Mouse (Mus musculus) CD4-positive, CD25-positive, alpha-beta regulatory T cell, adult 2 months (primary cell): ENCODE measurements around the gene Epb41l2.

Experiments
- DNase-seq: peaks from one replicate; pipeline ENCODE4 v3.0.0-alpha.2; 2012; ENCODE audit warnings: low read depth, low spot score

The Epb41l2 gene

DNA sequence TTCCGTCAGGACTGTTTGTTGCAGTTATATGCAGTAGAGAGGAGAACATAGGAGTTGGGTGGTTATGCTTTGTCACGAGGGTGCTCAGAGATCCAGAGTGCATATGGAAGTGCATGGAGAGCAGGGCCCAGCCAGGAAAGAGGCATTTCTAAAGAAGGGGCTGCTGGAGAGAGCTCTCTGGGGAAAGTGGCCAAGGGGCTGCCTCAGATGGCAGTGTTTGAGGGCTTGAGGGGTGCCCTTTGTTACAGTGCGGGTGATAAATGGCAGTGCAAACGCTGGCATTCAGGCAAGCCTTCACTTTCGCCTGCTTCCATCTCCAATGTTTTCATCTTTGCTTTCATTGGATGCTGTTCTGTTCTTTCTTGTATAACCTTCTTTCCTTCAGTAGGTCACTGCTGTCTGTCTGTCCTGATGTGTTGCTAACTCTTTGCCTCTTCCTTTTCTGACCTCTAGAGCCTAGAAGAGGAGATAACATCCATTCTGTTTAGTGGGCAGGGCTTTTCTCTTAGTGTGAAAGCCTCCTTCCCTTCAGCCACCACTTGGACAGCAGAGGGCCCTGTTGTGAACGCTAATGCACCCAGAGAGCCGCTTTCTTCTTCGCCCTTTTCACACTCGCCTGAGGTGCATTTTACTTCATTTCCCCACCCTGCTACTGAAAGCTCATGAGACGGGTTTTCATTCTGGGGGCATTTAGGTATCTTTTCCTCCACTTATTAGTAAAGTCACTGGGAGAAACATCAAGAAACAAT, 139.9 kb downstream of the Epb41l2 start:
- no peak for DNase-seq

DNA sequence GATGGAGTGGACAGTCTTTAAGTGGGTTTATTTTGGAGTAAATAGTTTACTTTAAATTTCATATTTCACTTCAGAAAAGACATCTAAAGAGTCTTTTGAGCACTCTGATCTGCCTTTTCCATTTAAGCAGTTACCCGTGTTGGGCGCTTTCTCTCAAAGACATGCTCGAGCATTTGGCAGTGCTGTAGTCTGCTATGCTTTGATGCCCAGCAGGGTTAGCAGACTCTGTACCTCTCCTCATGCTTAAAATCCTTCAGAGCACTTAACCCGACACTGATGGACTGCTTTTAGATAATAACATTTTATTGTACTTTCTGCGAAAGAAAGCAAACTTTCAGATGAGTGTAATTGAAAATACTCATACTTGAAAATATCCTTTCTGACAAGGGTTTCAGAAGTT, 143.7 kb downstream of the Epb41l2 start:
- no peak for DNase-seq

DNA sequence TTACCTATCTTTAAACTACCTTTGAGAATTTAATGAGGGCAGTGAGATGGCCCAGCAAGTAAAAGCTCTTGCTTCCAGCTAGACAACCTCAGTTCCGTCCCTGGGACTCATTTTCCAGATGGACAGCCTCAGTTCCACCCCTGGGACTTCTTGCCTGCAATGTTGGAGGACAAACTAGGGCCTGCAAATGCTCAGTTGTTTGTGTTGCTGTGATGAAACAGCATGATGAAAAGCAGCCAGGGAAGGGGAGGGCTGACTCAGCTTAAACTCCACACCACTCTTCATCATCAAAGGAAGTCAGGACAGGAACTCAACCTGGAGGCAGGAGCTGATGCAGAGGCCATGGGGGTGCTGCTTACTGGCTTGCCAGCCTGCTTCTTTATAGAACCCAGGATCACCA, 154.2 kb downstream of the Epb41l2 start:
- no peak for DNase-seq

DNA sequence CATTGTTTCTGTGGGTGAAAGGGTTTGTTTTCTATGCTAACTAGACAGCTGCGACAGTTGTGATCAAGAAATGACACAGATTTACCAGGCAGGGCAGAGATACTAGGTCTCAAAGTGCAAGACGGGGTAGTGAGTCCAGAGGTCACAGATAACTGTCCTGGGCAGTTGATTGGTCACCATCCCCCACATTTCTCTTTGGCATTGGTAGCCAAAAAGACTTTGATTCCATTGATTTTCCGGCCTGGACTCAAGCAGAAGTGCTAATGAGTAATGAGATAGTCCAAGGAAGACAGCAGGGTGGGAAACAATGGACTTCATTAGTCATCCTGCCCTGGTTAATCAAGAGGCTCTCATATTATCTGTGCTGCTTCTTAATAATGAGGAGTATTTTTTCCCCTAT, 160.4 kb downstream of the Epb41l2 start:
- DNase-seq = no peak

DNA sequence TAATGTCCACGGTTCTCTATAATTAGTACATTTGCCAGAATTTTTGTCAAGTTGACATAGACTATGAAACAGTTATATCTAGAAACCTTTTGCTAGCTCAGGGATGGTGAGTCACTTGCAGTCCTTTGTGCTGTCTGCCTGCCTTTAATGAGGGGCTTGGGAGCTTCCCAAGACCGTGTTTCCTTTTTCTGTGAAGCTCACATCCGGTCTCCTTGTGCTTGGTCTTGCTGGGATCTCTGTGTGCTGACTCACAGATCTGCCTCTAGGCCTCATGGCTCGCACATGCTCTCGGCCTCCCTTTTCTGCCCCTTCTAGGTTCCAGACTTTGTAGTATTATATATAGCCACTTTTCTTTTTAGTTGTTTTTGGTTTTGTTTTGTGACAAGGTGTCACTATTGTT, 160.8 kb downstream of the Epb41l2 start:
- no peak for DNase-seq

DNA sequence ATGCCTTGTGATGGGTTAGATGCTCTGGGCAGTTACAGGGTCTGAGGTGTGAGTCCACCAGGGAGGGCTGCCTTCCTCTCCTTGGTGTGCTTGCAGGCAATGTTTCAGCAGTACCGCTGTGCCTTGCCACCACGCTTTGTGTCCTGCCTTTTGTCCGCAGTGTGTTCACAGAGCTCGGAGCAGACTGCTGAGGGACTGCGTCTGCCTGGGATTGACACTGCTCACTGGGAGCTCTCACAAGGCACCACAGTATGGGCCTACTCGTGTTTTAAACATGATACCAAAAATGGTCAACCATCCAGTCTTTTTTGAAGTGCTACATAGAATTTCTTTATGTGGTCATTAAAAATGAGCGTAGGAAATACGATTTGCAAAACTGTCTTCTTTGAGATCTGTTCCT, 164.1 kb downstream of the Epb41l2 start:
- no peak for DNase-seq

DNA sequence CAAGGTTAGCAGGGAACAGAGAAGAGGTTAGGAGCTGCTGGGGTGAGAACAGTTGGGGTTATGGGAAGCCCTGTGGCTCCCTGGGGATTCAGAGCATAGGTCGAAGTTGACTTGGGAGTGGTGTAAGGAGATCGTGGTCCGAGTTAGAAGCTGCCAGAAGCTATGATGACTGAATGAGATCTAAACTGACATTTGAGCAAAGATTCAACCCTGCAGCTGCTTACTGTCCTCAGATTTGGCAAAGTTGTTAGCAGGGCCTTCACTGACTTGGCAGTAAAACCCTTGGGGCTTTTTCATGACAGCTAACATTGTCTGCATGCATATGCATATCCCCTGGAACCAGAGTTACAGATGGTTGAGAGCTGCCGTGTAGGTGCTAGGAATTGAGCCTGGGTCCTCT, 166.6 kb downstream of the Epb41l2 start:
- DNase-seq = no peak

DNA sequence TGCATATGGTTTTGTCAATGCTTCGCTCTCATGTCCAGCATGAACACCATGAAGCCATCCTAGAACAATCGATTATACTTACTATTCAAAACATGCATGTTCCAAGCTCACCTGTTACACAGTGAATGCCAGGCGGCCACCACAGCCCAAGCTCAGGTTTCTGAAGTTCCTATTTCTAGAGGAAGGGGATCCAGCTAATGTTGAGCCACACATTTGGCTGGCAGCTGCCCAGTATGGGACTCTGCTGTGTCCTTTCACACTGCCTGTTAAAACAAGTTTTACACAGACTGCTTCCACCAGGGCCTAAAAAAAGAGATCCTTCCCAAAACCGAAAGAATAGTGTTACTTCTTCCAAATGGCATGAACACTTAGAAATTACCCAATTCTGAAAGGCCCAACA, 167.0 kb downstream of the Epb41l2 start:
- DNase-seq = no peak

DNA sequence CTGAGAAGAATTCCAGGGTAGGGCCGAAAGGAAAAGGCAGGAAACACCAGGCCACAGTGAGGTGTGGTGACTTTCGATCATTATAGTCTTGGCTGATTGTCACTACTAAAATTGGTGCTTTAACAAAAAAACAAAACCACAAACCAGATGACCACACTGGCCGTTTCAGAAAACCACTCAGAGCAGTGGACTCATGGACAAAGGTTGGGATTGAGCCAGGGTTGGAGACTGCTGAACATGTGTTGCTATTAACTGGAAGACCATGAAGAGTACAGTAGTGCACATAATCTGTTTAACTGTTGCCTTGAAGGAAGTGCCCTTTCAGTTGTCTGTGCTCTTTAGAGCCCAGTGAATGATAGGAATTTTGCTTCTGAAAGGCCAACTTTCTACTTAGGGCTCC, 167.5 kb downstream of the Epb41l2 start:
- DNase-seq = no peak

DNA sequence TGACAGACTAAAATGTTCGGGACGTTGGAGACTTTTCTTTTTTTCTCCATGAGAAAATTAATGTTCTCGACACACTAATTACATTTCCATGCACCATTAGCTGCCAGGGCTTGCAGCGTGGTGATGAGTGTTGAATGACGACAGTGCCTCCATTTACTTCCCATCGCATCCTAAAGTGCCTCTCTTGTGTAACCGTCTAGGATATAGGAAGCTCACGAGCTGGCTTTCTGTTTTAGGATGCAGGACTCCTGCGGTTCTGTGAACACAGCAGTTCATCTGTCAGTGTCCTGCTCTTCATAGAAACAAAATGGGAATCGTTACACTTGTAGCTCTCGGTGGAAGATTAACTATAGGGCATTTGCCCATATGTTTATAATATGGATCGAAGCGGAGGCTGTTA, 171.7 kb downstream of the Epb41l2 start:
- no peak for DNase-seq

DNA sequence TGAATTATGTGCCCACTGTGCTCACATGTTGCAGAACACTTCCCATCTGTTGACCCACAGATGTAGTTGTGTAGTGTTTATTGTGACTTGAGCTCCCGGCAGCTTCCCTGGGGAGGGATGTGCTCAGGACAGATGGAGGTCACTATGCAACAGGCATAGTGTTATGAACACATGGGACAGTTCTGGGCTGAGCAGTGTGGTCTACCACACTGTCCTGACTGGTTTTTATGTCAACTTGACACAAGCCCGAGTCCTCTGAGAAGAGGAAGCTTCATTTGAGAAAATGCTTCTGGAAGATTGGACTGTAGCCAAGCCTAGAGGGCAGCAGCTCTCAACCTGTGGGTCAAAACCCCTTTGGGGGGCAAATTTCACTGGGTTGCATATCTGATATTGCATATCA, 173.5 kb downstream of the Epb41l2 start:
- no peak for DNase-seq

DNA sequence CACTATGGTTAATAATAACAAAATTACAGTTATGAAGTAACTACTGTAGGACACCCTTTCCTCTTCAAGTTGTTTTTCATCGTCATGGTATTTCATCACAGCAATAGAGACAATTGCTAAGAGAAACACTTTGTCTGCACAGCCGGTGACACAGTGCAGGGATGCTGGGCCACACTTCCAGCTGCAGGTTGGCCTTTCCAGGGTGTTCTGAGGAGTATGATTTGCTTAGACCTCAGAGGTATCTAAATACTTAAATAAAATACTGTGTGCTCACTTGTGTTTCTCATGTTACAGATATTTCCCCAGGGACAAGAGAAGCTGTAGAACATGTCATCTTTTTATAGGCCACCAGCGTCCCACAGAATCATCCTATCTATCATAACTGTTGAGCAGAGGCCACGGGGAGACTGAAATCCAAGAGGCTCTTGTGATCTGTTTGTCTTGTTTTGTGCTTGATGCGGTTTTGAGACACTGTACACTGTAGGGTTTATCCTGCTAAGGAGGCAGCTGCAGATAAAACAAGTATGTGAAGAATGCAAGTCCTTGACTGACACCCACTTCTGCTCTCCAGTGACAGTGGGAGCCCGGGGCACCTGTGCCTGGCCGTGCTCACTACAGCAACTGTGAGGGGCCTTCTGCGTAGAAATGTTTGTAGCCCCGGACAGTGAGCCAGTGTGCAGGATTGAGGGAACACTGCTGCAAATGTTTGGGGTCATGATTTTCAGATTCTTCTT, 174.1 kb downstream of the Epb41l2 start:
- DNase-seq = no peak

DNA sequence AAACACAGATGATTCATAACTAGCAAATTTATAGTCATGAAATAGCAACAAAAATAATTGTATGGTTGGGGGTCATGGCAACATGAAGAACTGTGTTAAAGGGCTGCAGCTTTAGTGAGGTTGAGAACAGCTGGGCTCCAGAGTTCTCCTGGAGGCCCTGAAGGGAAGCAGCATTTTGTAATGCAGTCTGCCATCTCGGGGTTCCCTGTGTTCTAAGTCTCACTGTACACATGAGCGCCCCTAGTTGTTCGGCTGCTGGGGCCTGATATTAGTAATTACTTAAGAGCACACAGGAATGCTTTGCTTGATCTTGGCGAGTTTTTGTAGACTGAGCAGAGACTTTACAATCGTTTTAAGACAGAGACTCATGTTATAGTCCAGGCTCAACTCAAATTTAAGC, 174.9 kb downstream of the Epb41l2 start:
- no peak for DNase-seq

DNA sequence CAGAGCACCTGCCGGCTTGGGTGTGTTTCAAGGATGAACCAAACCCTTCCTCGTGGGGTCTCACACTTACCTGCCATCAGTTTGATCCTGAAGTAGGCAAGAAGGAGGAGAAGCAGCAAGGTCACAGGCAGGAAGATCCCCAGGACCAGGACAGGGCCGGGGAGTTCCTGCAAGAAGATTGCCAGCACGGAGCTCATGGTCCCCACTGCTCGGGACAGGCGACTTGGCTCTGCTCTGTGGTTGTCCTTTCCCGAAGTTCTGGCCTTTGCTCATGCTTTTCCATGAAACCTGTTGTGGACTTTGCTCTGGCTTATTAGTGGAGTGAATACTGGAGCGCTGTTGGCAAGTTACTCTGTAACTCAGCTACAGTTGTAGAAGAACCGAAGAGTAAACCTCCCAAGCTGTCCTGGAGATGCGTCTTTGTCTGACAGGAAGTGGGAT, 176.3 kb downstream of the Epb41l2 start, which contains the start of gene Smlr1:
Gene Smlr1, minus strand, starts transcription at position 377 of the 441 bp plus-strand sequence.
- DNase-seq = no peak

DNA sequence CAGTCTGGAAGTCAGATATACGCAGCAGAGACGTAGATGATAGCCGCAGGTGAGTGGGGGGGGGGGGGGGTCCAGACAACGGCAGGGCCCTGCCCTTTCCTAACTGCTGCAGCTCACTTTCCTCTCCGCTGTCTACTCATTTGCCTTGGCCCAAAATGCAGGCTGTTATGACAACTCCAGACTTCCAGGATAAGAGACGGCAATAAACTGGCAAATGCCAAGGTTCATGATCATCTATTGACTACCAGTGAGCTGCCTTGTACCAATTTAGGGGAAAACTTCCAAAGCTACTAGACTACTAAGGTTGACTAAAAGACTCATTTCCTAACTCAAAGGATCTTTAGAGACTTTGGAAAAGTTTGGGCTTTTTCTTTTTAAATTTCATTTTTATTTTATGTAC, 177.0 kb downstream of the Epb41l2 start:
- no peak for DNase-seq

DNA sequence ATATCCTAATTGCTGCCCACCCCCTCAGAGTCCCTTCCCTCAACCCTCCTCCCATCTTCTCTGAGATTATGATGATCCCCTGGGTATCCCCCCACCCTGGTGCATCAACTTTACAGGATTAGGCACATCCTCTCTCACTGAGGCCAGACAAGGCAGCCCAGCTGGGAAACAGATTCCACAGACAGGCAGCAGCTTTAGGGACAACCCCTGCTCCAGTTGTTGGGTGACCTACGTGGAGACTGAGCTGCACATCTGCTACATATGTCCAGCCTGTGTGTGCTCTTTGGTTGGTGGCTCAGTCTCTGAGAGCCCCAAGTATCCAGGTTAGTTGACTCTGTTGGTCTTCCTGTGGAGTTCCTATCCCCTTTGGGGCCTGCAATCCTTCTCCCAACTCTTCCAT, 179.1 kb downstream of the Epb41l2 start:
- DNase-seq = no peak

DNA sequence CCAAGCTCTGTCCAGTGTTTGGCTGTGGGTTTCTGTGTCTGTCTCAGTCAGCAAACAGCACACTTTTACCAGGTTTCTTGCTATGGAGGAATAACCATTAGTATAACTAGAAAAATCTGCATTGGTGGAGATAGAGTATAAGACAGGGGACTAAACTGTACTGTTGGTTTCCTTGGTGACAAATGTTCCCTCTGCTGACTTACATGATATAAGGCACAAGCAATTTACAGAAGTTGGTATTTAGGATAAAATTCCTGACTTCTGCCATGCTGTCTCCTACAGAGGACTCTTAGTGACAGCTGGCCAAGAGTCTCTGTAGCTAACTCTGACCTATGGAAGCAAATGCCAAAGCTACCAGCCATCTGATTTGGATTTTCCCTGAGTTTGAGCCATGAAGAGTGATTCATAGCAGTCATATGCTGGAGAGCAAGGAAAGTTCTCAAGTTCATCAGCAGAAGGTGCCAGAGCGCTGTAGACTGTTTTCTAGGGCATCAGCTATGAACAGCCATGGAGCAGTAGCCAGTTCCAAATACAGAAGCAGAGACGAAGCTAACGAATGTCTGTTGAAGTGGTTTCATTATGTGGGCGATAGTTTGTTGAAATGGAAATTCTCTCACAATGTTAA, 179.7 kb downstream of the Epb41l2 start:
- DNase-seq = no peak

DNA sequence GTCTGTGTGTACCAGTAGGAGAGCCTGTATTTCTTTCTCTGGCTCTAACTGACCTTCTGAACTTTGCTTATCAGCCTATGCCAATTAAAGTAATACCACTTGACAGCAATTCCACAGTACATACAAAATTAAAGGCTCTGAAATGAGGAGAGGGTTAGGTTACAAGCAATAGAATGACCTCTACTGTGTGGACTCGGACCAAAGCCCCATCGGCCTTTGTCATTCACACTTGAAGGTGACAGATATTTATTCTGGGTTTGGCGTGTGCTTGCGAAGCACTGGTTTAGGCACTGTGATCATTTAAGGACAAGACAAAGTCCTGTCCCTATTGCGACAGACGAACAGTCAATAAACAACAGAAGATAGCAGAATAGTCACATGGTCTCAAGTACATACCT, 180.2 kb downstream of the Epb41l2 start:
- no peak for DNase-seq

DNA sequence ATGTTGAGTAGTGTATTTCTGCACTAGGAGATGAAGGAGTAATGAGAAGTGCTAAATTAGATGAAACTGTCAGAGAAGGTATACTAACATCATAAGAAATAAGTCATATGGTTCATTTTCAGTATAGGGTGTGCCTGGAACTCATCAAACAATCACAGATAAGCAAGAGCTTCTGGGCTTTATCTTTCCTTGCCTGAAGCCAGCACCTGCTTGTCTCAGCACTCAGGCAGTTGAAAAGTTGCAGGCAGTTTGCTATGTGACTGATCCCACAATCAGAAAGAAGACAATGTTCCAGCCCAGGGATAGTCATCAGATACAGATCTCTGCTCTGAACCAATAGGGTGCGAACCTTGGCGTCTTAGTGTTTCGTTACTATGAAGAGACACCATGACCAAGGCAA, 181.5 kb downstream of the Epb41l2 start:
- no peak for DNase-seq

DNA sequence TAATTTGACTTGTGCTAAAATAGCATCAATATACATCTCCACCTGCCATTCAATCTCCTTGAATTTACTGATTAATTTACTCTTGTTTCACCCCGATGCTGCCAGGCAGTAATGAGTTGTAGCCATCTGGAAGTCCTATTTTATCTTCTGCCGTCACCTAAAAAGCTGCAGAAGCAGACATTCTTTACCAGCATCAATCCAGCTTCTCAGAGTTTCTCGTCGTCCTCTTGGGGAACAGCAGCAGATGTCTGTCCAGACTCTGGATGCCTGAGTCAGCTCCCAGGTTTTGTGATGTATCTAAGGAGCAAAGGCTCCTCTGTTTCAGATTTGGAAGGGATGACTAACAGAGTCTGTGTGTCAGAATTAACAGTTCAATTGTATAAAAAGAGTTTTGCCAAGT, 193.3 kb downstream of the Epb41l2 start:
- no peak for DNase-seq

DNA sequence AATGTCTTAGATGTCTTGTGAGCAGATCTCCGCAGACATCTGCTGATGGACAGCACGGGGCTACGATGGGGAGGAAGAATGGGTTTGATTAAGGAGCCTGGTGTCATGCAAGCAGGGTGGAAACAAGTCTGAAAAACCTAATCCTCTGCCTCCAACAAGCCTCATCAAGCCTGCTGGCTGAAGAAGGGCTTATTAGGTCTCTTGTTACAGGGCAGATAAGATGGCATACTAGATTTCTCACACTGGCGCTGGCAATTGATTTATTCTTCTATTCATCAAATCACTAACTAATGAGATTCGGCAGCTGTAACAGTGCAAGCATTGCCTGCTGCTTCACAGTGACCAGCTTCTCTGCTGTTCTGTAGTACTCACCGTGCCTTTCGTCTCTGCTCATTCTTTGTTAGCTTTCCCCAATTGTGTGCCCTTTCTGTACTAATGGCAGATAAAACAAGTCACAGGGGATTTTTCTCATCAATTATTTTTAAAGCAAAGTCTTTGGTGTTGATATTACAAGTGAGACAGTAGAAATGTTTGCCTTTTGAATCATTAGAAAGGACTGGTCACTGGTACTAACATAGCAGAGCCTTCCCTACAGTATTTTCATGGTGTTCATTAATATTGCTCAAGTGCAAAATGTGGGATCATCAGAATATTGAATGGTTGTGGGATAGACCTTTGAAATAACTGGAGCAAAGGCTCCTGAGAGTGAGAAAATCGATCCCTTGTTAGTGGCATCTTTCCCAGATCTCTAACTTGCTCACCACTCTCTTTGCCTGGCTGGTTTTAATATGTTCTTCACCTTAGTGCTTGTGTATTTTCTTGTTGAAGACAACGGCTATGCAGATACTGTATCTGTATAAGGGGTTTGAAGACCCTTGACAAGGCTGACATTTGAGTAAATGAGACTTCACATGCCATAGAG, 212.0 kb downstream of the Epb41l2 start:
- DNase-seq = no peak
